Mouse (Mus musculus) midbrain, embryonic 11.5 days (tissue): ENCODE data around the gene Pitpnm2. TPM values are rescaled to one million over a fixed set of nuclear protein-coding genes. Genes with fewer than 3 reads are reported as not detected.
A peak's percentile ranks its signal among the peaks of the same experiment; 100 is the strongest.

Experiments used
- ATAC-seq: fragments of 200-750 bp; cut with Nextera tagmentation; 2 replicates; pipeline ENCODE4 v1.8.0; 2017; ENCODE audit warnings: moderate TSS enrichment, moderate library complexity; ENCODE audit not compliant: low FRiP score
- DNase-seq: peaks from one replicate; pipeline ENCODE4 v3.0.0; 2015; ENCODE audit warnings: low spot score; ENCODE audit errors: missing footprints
- H3K27ac ChIP-seq: fragments of 300-500 bp; sonication (generic); 2 replicates; pipeline ENCODE4 v1.5.1; 2014; ENCODE audit warnings: low read depth, low read length
- H3K27me3 ChIP-seq: fragments of 300-500 bp; sonication (generic); 2 replicates; pipeline ENCODE4 v1.6.1; 2014; ENCODE audit warnings: mild to moderate bottlenecking, low read length, moderate library complexity, mixed read lengths; ENCODE audit not compliant: control insufficient read depth, insufficient read depth
- H3K36me3 ChIP-seq: fragments of 300-500 bp; sonication (generic); 2 replicates; pipeline ENCODE4 v1.6.1; 2014; ENCODE audit warnings: mild to moderate bottlenecking, low read length, moderate library complexity, mixed read lengths; ENCODE audit not compliant: control insufficient read depth, insufficient read depth
- H3K4me1 ChIP-seq: fragments of 300-500 bp; sonication (generic); 2 replicates; pipeline ENCODE4 v1.6.1; 2014; ENCODE audit warnings: low read length; ENCODE audit not compliant: control insufficient read depth, insufficient read depth
- H3K4me2 ChIP-seq: fragments of 300-500 bp; sonication (generic); 2 replicates; pipeline ENCODE4 v1.6.1; 2014; ENCODE audit warnings: mild to moderate bottlenecking, moderate library complexity
- H3K4me3 ChIP-seq: fragments of 300-500 bp; sonication (generic); 2 replicates; pipeline ENCODE4 v1.5.1; 2014; ENCODE audit warnings: low read depth, low read length
- H3K9ac ChIP-seq: fragments of 300-500 bp; sonication (generic); 2 replicates; pipeline ENCODE4 v1.6.1; 2014; ENCODE audit warnings: low read length
- H3K9me3 ChIP-seq: fragments of 300-500 bp; sonication (generic); 2 replicates; pipeline ENCODE4 v1.6.1; 2016; ENCODE audit warnings: low read length; ENCODE audit not compliant: control insufficient read depth
- WGBS: fragments of 180-500 bp; shearing (Covaris S2); extraction: QIAGEN DNeasy Blood & Tissue Kit; methylation state at CpG from one replicate; pipeline ENCODE4 v1.1.7; 2014; 5-methylcytosine and 5-hydroxymethylcytosine counted together
- polyA plus RNA-seq: library from polyadenylated mRNA; unstranded; fragments of >200 nt; fragmentation: Nextera tagmentation; extraction: Ambion mirVana; gene quantifications from 2 replicates; pipeline ENCODE4 v1.2.1, GENCODE M21; 2014

The Pitpnm2 gene
- polyA plus RNA-seq, 1 experiment from 2014 or later, result 4.6 TPM

DNA sequence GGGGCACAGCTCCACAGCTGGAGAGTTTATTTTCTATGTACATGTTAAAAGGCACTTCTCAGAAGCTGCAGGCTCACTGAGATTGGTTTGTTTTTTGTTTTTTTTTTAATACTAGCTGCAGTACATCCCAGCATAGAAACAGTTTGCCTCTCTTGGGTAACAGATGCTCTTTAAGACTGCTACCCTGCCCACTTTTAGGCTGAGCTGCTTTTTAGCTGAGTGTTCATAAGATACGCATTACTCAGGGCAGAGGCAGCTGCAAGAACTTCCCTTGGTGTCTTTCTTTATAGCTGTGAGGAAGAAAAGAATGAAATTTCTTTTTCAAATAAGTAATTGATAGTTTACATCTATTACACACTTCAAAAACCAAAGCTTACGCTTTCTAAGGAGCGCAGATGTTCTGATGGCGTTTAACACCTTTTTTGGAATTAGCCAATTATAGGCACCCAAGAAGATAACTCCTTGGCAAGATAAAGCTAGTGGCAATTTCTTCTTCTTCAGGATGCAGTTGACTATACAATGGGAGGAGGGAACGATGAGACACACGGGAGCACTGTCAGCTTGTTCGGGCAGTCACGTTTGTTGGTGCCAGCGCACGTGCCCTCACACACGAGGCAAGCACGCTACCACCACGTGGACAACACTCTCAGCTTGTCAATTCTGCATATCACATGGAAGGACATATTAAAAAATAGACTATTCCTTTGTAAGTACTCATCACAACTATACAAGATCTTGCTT, 3.2 kb upstream of the Pitpnm2 start:
- DNase-seq (no peak), ATAC-seq (no peak)
- peaks cover 5% of the 10 kb centered on the region for H3K36me3 ChIP-seq
- no peak overlapping the region for H3K4me3 ChIP-seq
- H3K4me2 ChIP-seq, result no peak overlapping the region
- no peak overlapping the region for H3K9ac ChIP-seq
- H3K9me3 ChIP-seq, result no peaks in the 10 kb centered on the region
- no peaks in the 10 kb centered on the region for H3K27me3 ChIP-seq
- H3K4me1 ChIP-seq, result peaks cover 19% of the 10 kb centered on the region; the same call in 1 of the 2 replicates
- H3K27ac ChIP-seq, result no peak overlapping the region
- 92% methylated on average over 13 of the region's 13 CpGs for WGBS

DNA sequence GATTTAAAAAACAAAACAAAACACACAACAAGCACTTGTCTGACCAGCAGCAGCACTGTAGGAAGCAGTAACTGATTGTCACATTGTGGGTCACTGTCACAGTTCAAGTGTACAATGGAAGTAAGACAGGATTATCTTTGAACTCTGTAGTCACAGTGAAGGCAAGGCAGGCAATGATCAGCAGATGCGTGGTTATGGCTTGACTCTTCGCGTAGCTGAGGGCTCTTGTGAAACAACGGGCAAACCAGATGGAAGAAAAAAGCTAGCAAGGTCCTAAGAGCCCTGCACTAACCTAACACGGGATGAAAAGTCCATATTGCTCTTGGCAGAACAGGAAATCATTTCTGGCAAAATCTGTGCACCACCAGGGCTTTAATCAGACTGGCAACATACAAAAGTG, 1.5 kb upstream of the Pitpnm2 start:
- Histone ChIP-seq H3K27me3 (no peaks in the 10 kb centered on the region), H3K4me2 (no peak overlapping the region), H3K9ac (no peak overlapping the region), H3K36me3 (0 out of 2 replicates have a peak, but pooled peaks cover 2% of the 10 kb centered on the region), H3K4me1 (peaks cover 26% of the 10 kb centered on the region; the same call in 1 of the 2 replicates), H3K9me3 (no peaks in the 10 kb centered on the region), H3K27ac (no peak overlapping the region), H3K4me3 (no peak overlapping the region)
- ATAC-seq (no peak), DNase-seq (peak; percentile 80)
- WGBS, result 84% methylated on average over 5 of the region's 5 CpGs

DNA sequence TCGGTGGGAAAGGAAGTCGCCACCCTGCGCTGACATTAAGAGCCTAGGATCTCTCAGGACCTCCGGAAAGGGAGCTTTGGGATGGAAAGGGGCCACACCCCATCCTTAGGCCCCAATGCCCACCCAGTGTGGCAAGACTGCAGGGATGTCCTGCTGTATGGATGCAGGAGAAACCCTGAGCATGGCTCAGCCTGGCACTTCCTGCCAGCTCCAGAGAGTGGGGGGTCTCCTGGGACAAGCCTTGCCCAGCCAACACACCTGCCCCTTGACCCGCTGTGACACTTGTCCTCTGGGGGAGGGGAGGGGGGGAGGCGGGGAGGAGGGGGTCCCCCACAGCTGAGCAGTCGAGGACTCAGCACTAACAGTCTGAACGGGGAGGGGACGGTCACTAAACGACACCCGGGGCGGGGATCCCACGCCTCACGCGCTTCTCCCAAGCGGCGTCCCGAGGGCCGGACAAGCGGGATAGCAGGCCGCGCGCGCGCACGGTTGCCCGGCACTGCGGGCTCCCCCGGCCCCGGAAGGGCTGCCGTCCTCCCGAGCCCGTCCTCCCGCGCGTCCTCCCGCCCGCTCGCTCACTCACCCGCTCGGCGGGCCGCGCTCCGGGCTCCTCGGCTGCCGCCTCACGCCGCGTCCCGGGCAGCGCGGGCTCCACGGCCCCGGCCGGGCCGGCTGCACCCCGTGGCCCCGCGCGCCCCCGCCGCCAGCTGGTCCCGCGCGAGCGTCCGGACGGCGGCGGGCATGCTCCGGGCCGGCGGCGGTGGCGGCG, 531 bp downstream of the Pitpnm2 start:
- peak; percentile 95 for DNase-seq
- peak; percentile 71 for ATAC-seq
- H3K4me2 ChIP-seq, result peak overlapping the region; percentile 91
- H3K4me3 ChIP-seq, result peak overlapping the region; percentile 72
- H3K36me3 ChIP-seq, result 0 out of 2 replicates have a peak, but pooled peaks cover 2% of the 10 kb centered on the region
- H3K27ac ChIP-seq, result no peak overlapping the region
- peaks cover 26% of the 10 kb centered on the region; the same call in 1 of the 2 replicates for H3K4me1 ChIP-seq
- H3K27me3 ChIP-seq, result no peaks in the 10 kb centered on the region
- no peaks in the 10 kb centered on the region for H3K9me3 ChIP-seq
- H3K9ac ChIP-seq, result peak overlapping the region; percentile 84
- 2% methylated on average over 61 of the region's 77 CpGs for WGBS

DNA sequence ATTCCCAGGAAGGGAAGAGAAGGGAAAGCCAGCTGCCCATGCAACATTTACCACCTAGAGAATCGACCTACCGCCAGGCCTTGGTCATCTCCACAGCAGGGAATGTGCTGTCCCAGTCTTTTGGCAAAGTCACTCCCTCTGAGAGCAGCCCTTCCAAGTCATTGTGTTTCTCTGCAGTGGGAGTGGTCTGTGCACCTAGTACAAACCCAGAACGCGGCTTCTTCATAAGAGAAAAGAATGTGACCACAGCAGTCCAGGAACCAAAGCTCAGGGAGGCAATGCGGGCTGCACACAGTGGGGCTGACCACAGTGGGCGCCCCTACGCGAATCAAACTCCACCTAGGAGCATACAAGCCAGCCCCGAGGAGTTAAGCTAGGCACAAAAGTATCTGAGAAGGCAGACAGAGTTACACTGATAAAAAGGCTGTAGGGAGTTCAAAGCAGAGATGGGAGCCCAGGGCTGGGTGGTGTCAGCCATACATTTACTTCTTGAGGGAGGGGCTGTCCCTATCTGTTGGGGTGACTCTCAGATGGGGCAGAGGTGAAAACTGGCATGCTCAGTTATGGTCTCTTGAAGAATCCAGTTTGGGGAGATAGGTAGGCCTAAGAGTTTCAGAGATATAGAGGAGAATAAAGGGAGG, 1.5 kb downstream of the Pitpnm2 start:
- Histone ChIP-seq H3K4me3 (no peak overlapping the region), H3K4me2 (peak overlapping the region; percentile 91), H3K9me3 (no peaks in the 10 kb centered on the region), H3K27ac (no peak overlapping the region), H3K4me1 (peaks cover 26% of the 10 kb centered on the region; the same call in 1 of the 2 replicates), H3K36me3 (0 out of 2 replicates have a peak, but pooled peaks cover 2% of the 10 kb centered on the region), H3K27me3 (no peaks in the 10 kb centered on the region), H3K9ac (peak overlapping the region; percentile 17; the same call in 1 of the 2 replicates)
- no peak for ATAC-seq
- WGBS, result 18% methylated on average over 9 of the region's 9 CpGs
- DNase-seq, result peak; percentile 87

DNA sequence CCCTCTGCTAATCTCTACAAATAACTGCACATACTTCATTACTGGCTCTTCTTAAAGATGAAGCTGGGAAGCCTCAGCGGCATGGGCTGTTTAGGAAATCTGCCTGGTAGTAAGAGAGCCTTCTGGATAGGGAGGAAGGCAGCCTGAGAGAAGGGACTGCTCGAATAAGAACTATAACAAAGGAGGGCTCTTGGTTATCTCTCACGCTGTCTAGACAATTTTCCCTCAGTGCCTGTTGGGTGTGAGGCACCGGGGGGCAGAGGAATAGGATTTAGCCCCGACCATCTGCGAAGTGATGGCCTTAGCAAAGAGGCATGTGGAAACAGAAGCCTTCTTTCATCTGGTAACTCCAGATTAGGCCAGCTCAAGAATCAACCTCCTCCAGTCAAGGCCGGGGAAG, 2.3 kb downstream of the Pitpnm2 start:
- H3K27ac ChIP-seq, result no peak overlapping the region
- 16% methylated on average over 7 of the region's 7 CpGs for WGBS

DNA sequence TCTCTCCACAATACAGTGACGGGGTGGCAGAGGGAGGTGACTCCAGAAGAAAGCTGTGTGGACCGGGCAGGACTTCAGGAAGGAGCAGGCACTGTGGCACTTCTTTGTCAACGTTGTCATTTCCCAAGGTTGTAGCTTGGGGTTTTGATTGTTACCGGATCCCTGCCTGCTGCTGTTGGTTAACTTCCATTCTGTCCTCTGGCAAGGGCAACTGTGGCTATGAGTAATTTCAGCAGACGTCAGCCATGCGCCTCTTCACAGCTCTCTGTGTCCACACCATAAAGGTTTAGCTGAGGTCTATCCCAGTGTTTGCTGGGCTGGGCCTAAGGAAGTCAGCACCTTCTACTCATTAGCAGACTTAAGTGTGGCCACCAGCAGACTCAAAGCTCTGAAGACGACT, 4.7 kb downstream of the Pitpnm2 start:
- Histone ChIP-seq H3K4me1 (peaks cover 30% of the 10 kb centered on the region; the same call in 1 of the 2 replicates), H3K4me2 (no peak overlapping the region), H3K9me3 (no peaks in the 10 kb centered on the region), H3K27ac (no peak overlapping the region), H3K4me3 (no peak overlapping the region), H3K36me3 (no peaks in the 10 kb centered on the region; the same call in 1 of the 2 replicates), H3K9ac (no peak overlapping the region), H3K27me3 (no peaks in the 10 kb centered on the region)
- ATAC-seq, result no peak
- DNase-seq, result no peak
- WGBS, result 93% methylated on average over 7 of the region's 7 CpGs

More for the DNA sequence above, 2.3 kb downstream of the Pitpnm2 start:
- Histone ChIP-seq H3K9me3 (no peaks in the 10 kb centered on the region), H3K9ac (no peak overlapping the region), H3K4me2 (no peak overlapping the region), H3K36me3 (peaks cover 2% of the 10 kb centered on the region; the same call in 1 of the 2 replicates), H3K4me3 (no peak overlapping the region), H3K27me3 (no peaks in the 10 kb centered on the region), H3K4me1 (peaks cover 26% of the 10 kb centered on the region; the same call in 1 of the 2 replicates)
- no peak for DNase-seq
- no peak for ATAC-seq

DNA sequence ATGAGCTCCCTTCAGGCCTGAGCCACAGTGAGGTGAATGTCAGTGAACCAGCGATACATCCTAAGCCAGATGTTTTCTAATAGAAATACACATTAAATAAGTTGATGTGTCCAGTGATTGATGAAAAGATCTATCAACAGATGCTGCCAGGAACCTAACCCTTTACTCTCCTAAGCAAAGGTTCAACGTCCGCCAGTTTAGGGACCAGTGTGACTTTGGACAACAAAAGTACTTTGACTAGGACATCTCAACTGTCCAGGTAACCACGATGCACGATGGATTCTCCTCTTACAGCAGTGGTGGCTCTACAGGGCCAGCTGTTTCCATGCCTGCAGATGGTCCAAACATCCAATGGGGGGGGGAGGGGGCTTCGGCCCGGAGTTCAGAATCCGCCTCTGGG, 5.1 kb downstream of the Pitpnm2 start:
- Histone ChIP-seq H3K36me3 (no peaks in the 10 kb centered on the region; the same call in 1 of the 2 replicates), H3K27me3 (no peaks in the 10 kb centered on the region), H3K9ac (no peak overlapping the region), H3K9me3 (no peaks in the 10 kb centered on the region), H3K4me2 (no peak overlapping the region), H3K4me3 (no peak overlapping the region), H3K27ac (no peak overlapping the region), H3K4me1 (peaks cover 30% of the 10 kb centered on the region; the same call in 1 of the 2 replicates)
- DNase-seq (no peak), ATAC-seq (no peak)
- WGBS, result 91% methylated on average over 8 of the region's 8 CpGs

DNA sequence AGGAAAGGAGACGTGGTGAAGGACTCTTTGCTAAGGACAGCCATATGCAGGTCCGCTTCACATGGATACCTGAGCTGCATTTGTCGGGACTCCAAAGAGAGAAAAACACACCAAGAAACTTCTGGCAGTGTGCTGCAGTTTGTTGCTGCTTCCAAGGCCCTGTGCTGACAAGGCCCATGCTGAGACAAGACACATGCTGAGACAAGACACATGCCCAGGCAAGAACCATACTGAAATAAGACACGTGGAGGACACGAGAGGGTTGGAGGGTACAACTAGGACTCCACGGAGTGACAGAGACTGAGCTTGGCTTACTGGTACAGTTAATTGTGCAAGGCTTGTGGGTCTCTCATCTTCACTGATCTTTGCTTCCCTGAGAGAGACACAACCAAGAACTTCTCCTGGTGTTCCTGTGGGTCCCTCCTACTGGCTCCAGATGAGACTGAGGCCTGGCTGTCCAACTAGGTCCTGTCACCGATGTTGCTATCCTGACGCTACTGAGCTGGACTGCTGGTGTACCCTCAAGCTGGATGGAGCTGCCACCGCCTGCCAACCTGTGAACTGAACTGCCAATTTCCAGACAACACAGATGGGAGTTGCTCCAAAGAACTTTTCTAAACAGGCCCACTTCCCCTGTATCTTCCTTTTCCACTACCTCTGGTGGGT, 6.2 kb downstream of the Pitpnm2 start:
- WGBS, result 94% methylated on average over 9 of the region's 9 CpGs
- no peaks in the 10 kb centered on the region for H3K27me3 ChIP-seq
- H3K27ac ChIP-seq, result no peak overlapping the region
- H3K4me1 ChIP-seq, result peaks cover 24% of the 10 kb centered on the region; the same call in 1 of the 2 replicates
- H3K4me2 ChIP-seq, result no peak overlapping the region
- H3K36me3 ChIP-seq, result no peaks in the 10 kb centered on the region; the same call in 1 of the 2 replicates
- ATAC-seq, result no peak
- no peak overlapping the region for H3K9ac ChIP-seq
- H3K4me3 ChIP-seq, result no peak overlapping the region
- H3K9me3 ChIP-seq, result no peaks in the 10 kb centered on the region
- DNase-seq, result no peak
